ENCODE assay signal across 16 mouse cellular contexts in the genomic region with DNA sequence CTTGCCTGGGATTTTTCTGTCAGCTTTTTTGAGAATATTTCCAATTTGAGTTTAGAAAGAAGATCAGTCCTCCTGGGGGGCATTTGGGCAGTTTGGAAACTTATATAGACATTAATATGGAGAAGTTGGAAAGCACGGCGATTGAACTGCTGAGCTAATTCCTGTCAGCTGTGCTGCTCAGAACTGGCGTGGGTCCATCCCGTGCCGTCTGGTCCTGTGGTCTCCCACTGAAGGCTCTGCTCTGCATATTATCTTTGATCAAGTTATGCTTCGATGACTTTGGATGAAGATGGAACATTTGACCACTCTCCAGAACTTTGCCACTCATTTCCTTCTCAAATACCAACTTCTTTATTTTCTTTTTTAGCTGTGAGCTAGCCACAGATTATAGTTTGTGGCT.
DNase-seq lines count a peak whose midpoint lies in the region; ATAC-seq and TF ChIP-seq lines count a peak whose summit lies in the region.
"Had no signal": no experiment of that assay in that cellular context is flagged by ENCODE, and none has a peak within 500 bp of the region (broad histone marks: within the 10 kb centered on the region; RNA-seq: fewer than 3 reads in every experiment).

No protein-coding gene starts in this region.

- H3K27me3 ChIP-seq in forebrain, embryonic 16.5 days (replicated peaks; ENCODE audit: control insufficient read depth, insufficient read depth, low read length) = no peaks in the 10 kb centered on the region
- no peaks in the 10 kb centered on the region for H3K27me3 ChIP-seq in forebrain, embryonic 13.5 days
- H3K27me3 ChIP-seq in midbrain, postnatal 0 days (ENCODE audit: insufficient read depth, low read length) = no peaks in the 10 kb centered on the region
- H3K27me3 ChIP-seq in midbrain, embryonic 11.5 days (ENCODE audit: control insufficient read depth, insufficient read depth, low read length) = no peaks in the 10 kb centered on the region
- H3K27me3 ChIP-seq: limb, embryonic 13.5 days had no signal

- H3K9me3 ChIP-seq in forebrain, embryonic 16.5 days (ENCODE audit: control insufficient read depth, low read length) = no peaks in the 10 kb centered on the region
- H3K9me3 ChIP-seq in forebrain, embryonic 13.5 days (replicated peaks) = no peaks in the 10 kb centered on the region
- H3K9me3 ChIP-seq in midbrain, postnatal 0 days (ENCODE audit: low read length) = no peaks in the 10 kb centered on the region
- no peaks in the 10 kb centered on the region for H3K9me3 ChIP-seq in midbrain, embryonic 11.5 days (ENCODE audit: control insufficient read depth, low read length)
- H3K9me3 ChIP-seq: limb, embryonic 13.5 days had no signal

- no peaks in the 10 kb centered on the region for H3K4me1 ChIP-seq in forebrain, embryonic 16.5 days (replicated peaks; ENCODE audit: control insufficient read depth, insufficient read depth, low read length)
- H3K4me1 ChIP-seq in forebrain, embryonic 13.5 days = no peaks in the 10 kb centered on the region
- no peaks in the 10 kb centered on the region for H3K4me1 ChIP-seq in midbrain, postnatal 0 days (ENCODE audit: insufficient read depth, low read length)
- H3K4me1 ChIP-seq in midbrain, embryonic 11.5 days (ENCODE audit: control insufficient read depth, insufficient read depth, low read length) = no peaks in the 10 kb centered on the region
- H3K4me1 ChIP-seq: limb, embryonic 13.5 days had no signal

- H3K4me3 ChIP-seq in forebrain, embryonic 16.5 days (replicated peaks; ENCODE audit: low read length) = no peak overlapping the region
- H3K4me3 ChIP-seq in forebrain, embryonic 13.5 days = no peak overlapping the region
- H3K4me3 ChIP-seq in midbrain, postnatal 0 days (ENCODE audit: low read depth, low read length) = no peak overlapping the region
- no peak overlapping the region for H3K4me3 ChIP-seq in midbrain, embryonic 11.5 days (ENCODE audit: low read depth, low read length)
- H3K4me3 ChIP-seq: limb, embryonic 13.5 days had no signal

- H3K4me2 ChIP-seq in forebrain, embryonic 16.5 days (ENCODE audit: low read length) = no peak overlapping the region
- H3K4me2 ChIP-seq in forebrain, embryonic 13.5 days = no peak overlapping the region
- H3K4me2 ChIP-seq in midbrain, postnatal 0 days (ENCODE audit: low read depth, low read length, poor library complexity, severe bottlenecking) = no peak overlapping the region
- H3K4me2 ChIP-seq in midbrain, embryonic 11.5 days = no peak overlapping the region
- H3K4me2 ChIP-seq: limb, embryonic 13.5 days had no signal

- DNase-seq in midbrain, postnatal 0 days (ENCODE audit: low spot score) = peak; percentile 82
- no peak for DNase-seq in midbrain, embryonic 11.5 days (ENCODE audit: low spot score, missing footprints)
- DNase-seq in cerebellum, postnatal 36 days = peak; percentile 53 to 71
- no peak for DNase-seq in heart, adult 18-20 months
- no peak for DNase-seq in frontal cortex, postnatal 25 days (ENCODE audit: low spot score in 2 of 2)
- DNase-seq: B cell, adult 2 months; heart, adult 11 months; heart, postnatal 10 days; kidney, adult 9 months; liver, postnatal 0 days; spleen, adult 18-20 months; thymus, postnatal 4 days had no signal

- TF ChIP-seq CTCF in midbrain, postnatal 0 days (IDR thresholded peaks at IDR 0.05) = no peak

- no peak overlapping the region for H3K9ac ChIP-seq in forebrain, embryonic 16.5 days (replicated peaks; ENCODE audit: low read depth, low read length)
- H3K9ac ChIP-seq in forebrain, embryonic 13.5 days = no peak overlapping the region
- no peak overlapping the region for H3K9ac ChIP-seq in midbrain, postnatal 0 days (replicated peaks; ENCODE audit: low read length, poor library complexity, severe bottlenecking)
- no peak overlapping the region for H3K9ac ChIP-seq in midbrain, embryonic 11.5 days (ENCODE audit: low read length)
- H3K9ac ChIP-seq: limb, embryonic 13.5 days; liver, postnatal 0 days had no signal

- 0 out of 2 replicates have a peak, but pooled peaks have one; percentile 45 for ATAC-seq in forebrain, embryonic 16.5 days
- no peak for ATAC-seq in forebrain, embryonic 13.5 days
- ATAC-seq in midbrain, postnatal 0 days (ENCODE audit: low FRiP score) = no peak
- ATAC-seq in midbrain, embryonic 11.5 days (ENCODE audit: low FRiP score) = no peak
- ATAC-seq: liver, postnatal 0 days had no signal

- 50% methylated on average over 6 of the region's 6 CpGs for WGBS in forebrain, embryonic 16.5 days
- 76% methylated on average over 6 of the region's 6 CpGs for WGBS in forebrain, embryonic 13.5 days
- WGBS in midbrain, postnatal 0 days = 75% methylated on average over 6 of the region's 6 CpGs
- 79% methylated on average over 6 of the region's 6 CpGs for WGBS in midbrain, embryonic 11.5 days

- no peaks in the 10 kb centered on the region for H3K36me3 ChIP-seq in forebrain, embryonic 16.5 days (ENCODE audit: control insufficient read depth, insufficient read depth)
- H3K36me3 ChIP-seq in forebrain, embryonic 13.5 days (ENCODE audit: poor library complexity, severe bottlenecking) = no peaks in the 10 kb centered on the region
- H3K36me3 ChIP-seq in midbrain, postnatal 0 days (ENCODE audit: insufficient read depth, low read length) = no peaks in the 10 kb centered on the region
- H3K36me3 ChIP-seq in midbrain, embryonic 11.5 days (ENCODE audit: control insufficient read depth, insufficient read depth, low read length) = no peaks in the 10 kb centered on the region
- H3K36me3 ChIP-seq: limb, embryonic 13.5 days had no signal

- H3K27ac ChIP-seq in forebrain, embryonic 16.5 days (ENCODE audit: low read length) = no peak overlapping the region
- no peak overlapping the region for H3K27ac ChIP-seq in forebrain, embryonic 13.5 days
- no peak overlapping the region for H3K27ac ChIP-seq in midbrain, postnatal 0 days (ENCODE audit: low read depth, low read length)
- no peak overlapping the region for H3K27ac ChIP-seq in midbrain, embryonic 11.5 days (ENCODE audit: low read depth, low read length)
- H3K27ac ChIP-seq: limb, embryonic 13.5 days; stomach, postnatal 0 days had no signal

Comparison
In these comparisons a context has a peak if more than half of its experiments do, and no peak if none do; other contexts are left out.
1. DNase-seq: peak in midbrain, postnatal 0 days (single experiment) and cerebellum, postnatal 36 days (2 of 2); none in midbrain, embryonic 11.5 days (single experiment), heart, adult 18-20 months (0 of 2) and frontal cortex, postnatal 25 days (0 of 2).